Mouse (Mus musculus): Measurements from ENCODE around the gene Flii. TPM values are rescaled to one million over a fixed set of nuclear protein-coding genes. Genes with fewer than 3 reads are reported as not detected.

Flii gene
- polyA plus RNA-seq, 1 experiment from 2014 or later: 51.1 TPM

DNA sequence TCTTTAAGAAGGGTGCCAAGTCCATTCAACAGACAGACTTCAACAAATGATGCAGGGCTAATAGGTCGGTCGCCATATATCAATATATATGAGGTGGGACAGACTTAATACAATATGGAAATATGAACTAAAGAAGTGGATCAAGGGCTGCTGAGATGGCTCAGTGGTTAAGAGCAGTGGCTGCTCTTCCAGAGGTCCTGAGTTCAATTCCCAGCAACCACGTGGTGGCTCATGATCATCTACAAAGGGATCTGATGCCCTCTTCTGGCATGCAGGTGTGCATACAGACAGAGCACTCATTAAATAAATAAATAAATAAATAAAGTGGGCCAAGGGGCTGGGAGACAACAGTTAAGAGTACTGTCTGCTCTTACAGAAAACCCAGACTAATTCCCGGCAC, 45.1 kb upstream of the Flii start:
- 0 out of 2 replicates have a peak, but pooled peaks cover 6% of the 10 kb centered on the region for H3K4me1 ChIP-seq (replicated peaks; ENCODE audit: control insufficient read depth, insufficient read depth)
- H3K4me2 ChIP-seq (replicated peaks; ENCODE audit: low read depth): no peak overlapping the region
- H3K9ac ChIP-seq (ENCODE audit: low read length): no peak overlapping the region
- no peaks in the 10 kb centered on the region for H3K36me3 ChIP-seq (ENCODE audit: control insufficient read depth, insufficient read depth, low read length)
- no peaks in the 10 kb centered on the region for H3K9me3 ChIP-seq (ENCODE audit: control insufficient read depth, low read length)
- H3K27ac ChIP-seq (replicated peaks): no peak overlapping the region
- DNase-seq (ENCODE audit: low spot score) (no peak), ATAC-seq (ENCODE audit: low FRiP score, low TSS enrichment) (no peak)
- no peak overlapping the region for H3K4me3 ChIP-seq (ENCODE audit: low read depth, low read length)
- TF ChIP-seq CTCF (IDR thresholded peaks at IDR 0.05; ENCODE audit: low read depth) (peak; percentile 32), EP300 (optimal IDR thresholded peaks at IDR 0.05) (no peak)
- no peaks in the 10 kb centered on the region for H3K27me3 ChIP-seq (ENCODE audit: control insufficient read depth, insufficient read depth, low read length)
- WGBS: 86% methylated on average over 4 of the region's 4 CpGs

- Histone ChIP-seq H3K9ac (ENCODE audit: low read length) (no peak overlapping the region), H3K9me3 (ENCODE audit: control insufficient read depth, low read length) (no peaks in the 10 kb centered on the region), H3K4me1 (replicated peaks; ENCODE audit: control insufficient read depth, insufficient read depth) (0 out of 2 replicates have a peak, but pooled peaks cover 2% of the 10 kb centered on the region), H3K27me3 (ENCODE audit: control insufficient read depth, insufficient read depth, low read length) (no peaks in the 10 kb centered on the region), H3K36me3 (ENCODE audit: control insufficient read depth, insufficient read depth, low read length) (no peaks in the 10 kb centered on the region), H3K4me3 (ENCODE audit: low read depth, low read length) (no peak overlapping the region), H3K27ac (replicated peaks) (no peak overlapping the region), H3K4me2 (replicated peaks; ENCODE audit: low read depth) (no peak overlapping the region)
- TF ChIP-seq EP300 (optimal IDR thresholded peaks at IDR 0.05) (no peak), CTCF (IDR thresholded peaks at IDR 0.05; ENCODE audit: low read depth) (no peak)
- DNase-seq (ENCODE audit: low spot score) (no peak), ATAC-seq (ENCODE audit: low FRiP score, low TSS enrichment) (no peak)
- WGBS: 86% methylated on average over 3 of the region's 3 CpGs
Observed at GRCm38 (mm10) chr11:60770776-60771175, 43.7 kb upstream of the Flii start.

DNA sequence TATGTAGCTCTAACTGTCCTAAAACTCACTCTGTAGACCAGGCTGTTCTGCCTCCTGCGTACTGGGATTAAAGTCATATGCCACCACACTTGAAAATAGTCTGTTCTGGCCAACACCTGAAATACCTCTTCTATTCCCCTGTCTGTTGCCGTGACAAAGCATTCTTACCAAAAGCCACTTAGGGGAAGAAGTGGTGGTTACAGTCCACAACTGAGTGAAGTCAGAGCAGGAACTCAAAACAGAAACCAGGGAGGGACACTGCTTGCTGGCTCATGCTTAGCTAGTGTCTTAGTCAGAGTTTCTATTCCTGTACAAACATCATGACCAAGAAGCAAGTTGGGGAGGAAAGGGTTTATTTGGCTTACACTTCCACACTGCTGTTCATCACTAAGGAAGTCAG, 42.3 kb upstream of the Flii start:
- H3K9me3 ChIP-seq (ENCODE audit: control insufficient read depth, low read length): no peaks in the 10 kb centered on the region
- 68% methylated on average over 2 of the region's 2 CpGs for WGBS
- H3K36me3 ChIP-seq (ENCODE audit: control insufficient read depth, insufficient read depth, low read length): no peaks in the 10 kb centered on the region
- TF ChIP-seq EP300 (optimal IDR thresholded peaks at IDR 0.05) (no peak), CTCF (IDR thresholded peaks at IDR 0.05; ENCODE audit: low read depth) (no peak)
- no peaks in the 10 kb centered on the region for H3K4me1 ChIP-seq (replicated peaks; ENCODE audit: control insufficient read depth, insufficient read depth)
- peak; percentile 86 for ATAC-seq (ENCODE audit: low FRiP score, low TSS enrichment)
- H3K4me3 ChIP-seq (ENCODE audit: low read depth, low read length): no peak overlapping the region
- no peaks in the 10 kb centered on the region for H3K27me3 ChIP-seq (ENCODE audit: control insufficient read depth, insufficient read depth, low read length)
- no peak for DNase-seq (ENCODE audit: low spot score)
- H3K27ac ChIP-seq (replicated peaks): no peak overlapping the region
- H3K4me2 ChIP-seq (replicated peaks; ENCODE audit: low read depth): no peak overlapping the region
- H3K9ac ChIP-seq (ENCODE audit: low read length): no peak overlapping the region

DNA sequence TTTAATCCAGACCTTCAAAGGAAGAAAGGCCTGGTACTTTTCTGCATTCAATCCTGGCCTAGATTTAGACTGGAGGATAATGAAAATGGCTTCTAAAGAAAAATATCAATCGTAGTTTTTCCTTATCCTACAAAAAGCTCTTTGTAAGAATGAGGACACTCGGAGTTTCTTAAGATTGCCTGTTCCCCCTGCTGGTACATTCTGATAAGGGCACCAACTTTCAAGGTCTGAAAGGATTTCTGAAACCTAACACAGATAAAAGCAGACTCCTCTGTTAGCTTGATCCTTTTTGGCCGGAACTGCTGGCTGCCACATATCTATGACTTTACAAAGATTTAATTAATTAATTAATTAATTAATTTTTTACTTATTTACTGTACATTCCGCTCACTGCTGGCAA, 39.9 kb upstream of the Flii start:
- TF ChIP-seq EP300 (optimal IDR thresholded peaks at IDR 0.05) (no peak), CTCF (IDR thresholded peaks at IDR 0.05; ENCODE audit: low read depth) (peak; percentile 48)
- ATAC-seq (ENCODE audit: low FRiP score, low TSS enrichment): no peak

DNA sequence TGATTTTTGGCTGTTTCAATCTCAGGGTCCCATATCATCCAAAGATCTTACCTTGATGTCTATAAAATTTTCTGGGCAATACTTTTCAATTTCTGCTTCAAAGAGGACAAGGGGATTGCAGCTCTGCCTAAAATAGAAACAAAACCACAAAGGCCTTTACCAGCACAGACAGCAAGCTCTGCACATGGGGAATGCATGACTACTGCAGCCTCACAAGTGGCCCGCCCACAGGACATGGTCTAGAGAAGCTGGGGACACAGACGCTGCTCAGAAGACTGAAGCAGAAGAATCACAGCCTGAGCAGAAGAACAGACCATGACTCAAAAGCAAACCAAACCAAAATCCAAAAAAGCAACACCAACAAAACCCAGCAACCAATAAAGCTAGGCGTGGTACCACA, 34.6 kb upstream of the Flii start:
- TF ChIP-seq CTCF (IDR thresholded peaks at IDR 0.05; ENCODE audit: low read depth): no peak
- no peak for TF ChIP-seq EP300 (optimal IDR thresholded peaks at IDR 0.05)
- Histone ChIP-seq H3K9me3 (ENCODE audit: control insufficient read depth, low read length) (no peaks in the 10 kb centered on the region), H3K27ac (replicated peaks) (no peak overlapping the region), H3K27me3 (ENCODE audit: control insufficient read depth, insufficient read depth, low read length) (no peaks in the 10 kb centered on the region), H3K9ac (ENCODE audit: low read length) (no peak overlapping the region), H3K4me2 (replicated peaks; ENCODE audit: low read depth) (no peak overlapping the region), H3K36me3 (ENCODE audit: control insufficient read depth, insufficient read depth, low read length) (peaks cover 5% of the 10 kb centered on the region; the same call in 1 of the 2 replicates), H3K4me1 (replicated peaks; ENCODE audit: control insufficient read depth, insufficient read depth) (no peaks in the 10 kb centered on the region), H3K4me3 (ENCODE audit: low read depth, low read length) (no peak overlapping the region)
- ATAC-seq (ENCODE audit: low FRiP score, low TSS enrichment) (no peak), DNase-seq (ENCODE audit: low spot score) (no peak)
- 88% methylated on average over 3 of the region's 3 CpGs for WGBS

More for the DNA sequence above, 39.9 kb upstream of the Flii start:
- H3K27me3 ChIP-seq (ENCODE audit: control insufficient read depth, insufficient read depth, low read length): no peaks in the 10 kb centered on the region
- WGBS: 77% methylated on average over 4 of the region's 4 CpGs
- no peak overlapping the region for H3K4me2 ChIP-seq (replicated peaks; ENCODE audit: low read depth)
- H3K27ac ChIP-seq (replicated peaks): no peak overlapping the region
- H3K4me3 ChIP-seq (ENCODE audit: low read depth, low read length): no peak overlapping the region
- H3K9ac ChIP-seq (ENCODE audit: low read length): no peak overlapping the region
- H3K4me1 ChIP-seq (replicated peaks; ENCODE audit: control insufficient read depth, insufficient read depth): no peaks in the 10 kb centered on the region
- H3K36me3 ChIP-seq (ENCODE audit: control insufficient read depth, insufficient read depth, low read length): no peaks in the 10 kb centered on the region; the same call in 1 of the 2 replicates
- no peak for DNase-seq (ENCODE audit: low spot score)
- H3K9me3 ChIP-seq (ENCODE audit: control insufficient read depth, low read length): no peaks in the 10 kb centered on the region

GRCm38 (mm10) chr11:60755570-60755969, 28.5 kb upstream of the Flii start:
- peaks cover 23% of the 10 kb centered on the region for H3K36me3 ChIP-seq (ENCODE audit: control insufficient read depth, insufficient read depth, low read length)

More at GRCm38 (mm10) chr11:60755570-60755969, 28.5 kb upstream of the Flii start:
- no peak overlapping the region for H3K4me2 ChIP-seq (replicated peaks; ENCODE audit: low read depth)
- H3K9ac ChIP-seq (ENCODE audit: low read length): no peak overlapping the region
- ATAC-seq (ENCODE audit: low FRiP score, low TSS enrichment): no peak
- no peaks in the 10 kb centered on the region for H3K27me3 ChIP-seq (ENCODE audit: control insufficient read depth, insufficient read depth, low read length)
- no peaks in the 10 kb centered on the region for H3K4me1 ChIP-seq (replicated peaks; ENCODE audit: control insufficient read depth, insufficient read depth)
- TF ChIP-seq CTCF (IDR thresholded peaks at IDR 0.05; ENCODE audit: low read depth) (no peak), EP300 (optimal IDR thresholded peaks at IDR 0.05) (no peak)
- no peak for DNase-seq (ENCODE audit: low spot score)
- no peak overlapping the region for H3K27ac ChIP-seq (replicated peaks)
- H3K9me3 ChIP-seq (ENCODE audit: control insufficient read depth, low read length): no peaks in the 10 kb centered on the region
- no peak overlapping the region for H3K4me3 ChIP-seq (ENCODE audit: low read depth, low read length)
- 86% methylated on average over 7 of the region's 7 CpGs for WGBS
